Mouse (Mus musculus) neural tube, embryonic 13.5 days (tissue): Measurements from ENCODE around the gene Plcd4. TPM values are rescaled to one million over a fixed set of nuclear protein-coding genes. Genes with fewer than 3 reads are reported as not detected.

Source experiments
- ATAC-seq: fragments of 200-750 bp; cut with Nextera tagmentation; 2 replicates; pipeline ENCODE4 v1.8.0; 2017; ENCODE audit warnings: low read depth, mild to moderate bottlenecking, moderate TSS enrichment, moderate library complexity
- H3K27ac ChIP-seq: fragments of 300-500 bp; sonication (generic); replicated peaks from 2 replicates; pipeline ENCODE4 v1.5.1; 2015; ENCODE audit warnings: moderate library complexity, mild to moderate bottlenecking, inconsistent platforms
- H3K27me3 ChIP-seq: fragments of 300-500 bp; sonication (generic); 2 replicates; pipeline ENCODE4 v1.6.1; 2015; ENCODE audit warnings: mild to moderate bottlenecking, inconsistent platforms
- H3K36me3 ChIP-seq: fragments of 300-500 bp; sonication (generic); 2 replicates; pipeline ENCODE4 v1.6.1; 2015; ENCODE audit warnings: mild to moderate bottlenecking, inconsistent platforms
- H3K4me1 ChIP-seq: fragments of 300-500 bp; sonication (generic); replicated peaks from 2 replicates; pipeline ENCODE4 v1.6.1; 2015; ENCODE audit warnings: inconsistent platforms
- H3K4me2 ChIP-seq: fragments of 300-500 bp; sonication (generic); 2 replicates; pipeline ENCODE4 v1.6.1; 2015; ENCODE audit warnings: inconsistent platforms, mild to moderate bottlenecking, moderate library complexity
- H3K4me3 ChIP-seq: fragments of 300-500 bp; sonication (generic); 2 replicates; pipeline ENCODE4 v1.5.1; 2015; ENCODE audit warnings: mild to moderate bottlenecking, inconsistent platforms
- H3K9ac ChIP-seq: fragments of 300-500 bp; sonication (generic); 2 replicates; pipeline ENCODE4 v1.6.1; 2015; ENCODE audit warnings: moderate library complexity, mild to moderate bottlenecking, inconsistent platforms
- H3K9me3 ChIP-seq: fragments of 300-500 bp; sonication (generic); 2 replicates; pipeline ENCODE4 v1.6.1; 2016; ENCODE audit warnings: inconsistent platforms
- WGBS: fragments of 180-500 bp; shearing (Covaris S2); methylation state at CpG from one replicate; pipeline ENCODE4 v1.1.7; 2015; 5-methylcytosine and 5-hydroxymethylcytosine counted together
- microRNA-seq: library from miRNA; unstranded; fragments of <30 nt; microRNA quantifications from one replicate; pipeline ENCODE4, GENCODE M21; 2016
- polyA plus RNA-seq: library from polyadenylated mRNA; unstranded; fragments of >200 nt; fragmentation: Nextera tagmentation; extraction: Ambion mirVana; gene quantifications from 2 replicates; pipeline ENCODE4 v1.2.1, GENCODE M21; 2015

Gene Plcd4
- polyA plus RNA-seq, 1 experiment from 2014 or later, result 8.7 TPM

DNA sequence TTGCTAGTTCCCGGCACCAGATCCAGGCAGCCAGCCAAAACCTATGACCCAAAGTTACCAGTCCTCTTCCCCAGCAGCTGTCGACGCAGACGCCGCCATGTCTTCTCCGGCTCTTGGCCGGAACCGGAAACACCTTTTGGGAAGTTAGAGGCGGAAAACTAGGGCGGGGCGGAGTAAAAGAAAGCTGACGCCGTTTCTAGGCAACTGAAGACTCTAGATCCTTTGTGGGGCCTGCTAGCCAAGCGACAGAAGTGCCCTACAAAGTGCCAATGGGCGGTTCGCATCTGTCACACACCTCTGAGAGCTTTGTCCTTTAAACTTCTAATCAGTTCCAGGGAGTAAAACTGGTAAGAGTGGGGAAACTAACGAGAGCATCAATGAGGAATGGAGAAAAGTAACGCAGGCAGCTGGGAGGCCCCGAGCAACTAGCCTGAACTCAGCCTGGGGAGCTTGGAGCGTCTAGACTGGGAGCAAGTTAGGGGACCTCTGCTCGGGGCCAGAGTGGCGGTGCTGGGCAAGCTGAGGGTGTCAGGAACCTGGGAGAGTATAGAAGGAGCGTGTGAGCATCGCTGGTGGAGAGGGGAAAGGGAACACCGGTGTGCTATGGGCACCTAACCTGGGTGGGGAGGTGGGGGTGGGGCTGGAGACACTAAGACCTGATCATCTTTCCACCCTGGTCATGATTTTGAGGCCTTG lies 58.7 kb downstream of the Plcd4 start, which contains the start of the genes Rnf25 and Stk36:
Gene Rnf25, minus strand, starts transcription at position 131 of the 696 bp plus-strand sequence.
Gene Stk36, plus strand, starts transcription at position 179 of the 696 bp plus-strand sequence.
- WGBS, result 8% methylated on average over 25 of the region's 25 CpGs
- ATAC-seq, result peak; percentile 92

More for the DNA sequence above, 58.7 kb downstream of the Plcd4 start, which contains the start of the genes Rnf25 and Stk36:
- no peaks in the 10 kb centered on the region for H3K9me3 ChIP-seq
- peak within 1 kb of the TSS; percentile 67 for H3K27ac ChIP-seq
- H3K4me1 ChIP-seq, result peaks cover 22% of the 10 kb centered on the region
- peaks cover 57% of the 10 kb centered on the region for H3K36me3 ChIP-seq
- peak within 1 kb of the TSS; percentile 92 for H3K4me3 ChIP-seq
- H3K9ac ChIP-seq, result peak within 1 kb of the TSS; percentile 89
- peak within 1 kb of the TSS; percentile 90 for H3K4me2 ChIP-seq
- H3K27me3 ChIP-seq, result no peaks in the 10 kb centered on the region

Small RNAs within 50 kb of the gene (microRNA-seq; reads per million reads assigned to microRNA genes)
- gene Gm25035, result not detected

Other genes starting within 250 kb of the Plcd4 start
- gene Tmbim1, start 237.3 kb upstream of the Plcd4 start, polyA plus RNA-seq, result 9.0 and 10.9 TPM in 2 replicates
- gene Catip, start 180.8 kb upstream of the Plcd4 start, polyA plus RNA-seq, result 0.73 and 1.1 TPM in 2 replicates
- gene Slc11a1, start 167.7 kb upstream of the Plcd4 start, polyA plus RNA-seq, result 2.7 and 3.1 TPM in 2 replicates
- 22.5 and 27.1 TPM in 2 replicates for gene Ctdsp1, start 151.4 kb upstream of the Plcd4 start, polyA plus RNA-seq
- gene Vil1, start 133.5 kb upstream of the Plcd4 start, polyA plus RNA-seq, result 0.10 and 0.12 TPM in 2 replicates
- gene Cnot9, start 36.8 kb upstream of the Plcd4 start, polyA plus RNA-seq, result 46.8 and 48.9 TPM in 2 replicates
- gene Usp37, start 1.4 kb downstream of the Plcd4 start, polyA plus RNA-seq, result 24.1 and 25.0 TPM in 2 replicates
- 6.7 and 7.5 TPM in 2 replicates for gene Zfp142, start 45.4 kb downstream of the Plcd4 start, polyA plus RNA-seq
- gene Bcs1l, start 45.4 kb downstream of the Plcd4 start, polyA plus RNA-seq, result 21.7 and 22.2 TPM in 2 replicates
- 42.7 and 44.6 TPM in 2 replicates for gene Rnf25, start 58.5 kb downstream of the Plcd4 start, polyA plus RNA-seq
- gene Stk36, start 58.6 kb downstream of the Plcd4 start, polyA plus RNA-seq, result 16.5 and 19.7 TPM in 2 replicates
- gene Ttll4, start 118.9 kb downstream of the Plcd4 start, polyA plus RNA-seq, result 7.7 and 9.7 TPM in 2 replicates
- 2.9 and 4.0 TPM in 2 replicates for gene Cyp27a1, start 170.7 kb downstream of the Plcd4 start, polyA plus RNA-seq
- 0.39 TPM in 1 of 2 replicates, not detected in the other for gene Prkag3, start 206.3 kb downstream of the Plcd4 start, polyA plus RNA-seq
- gene Wnt6, start 229.0 kb downstream of the Plcd4 start, polyA plus RNA-seq, result 8.9 and 10.0 TPM in 2 replicates
- 0.13 and 0.15 TPM in 2 replicates for gene Wnt10a, start 248.6 kb downstream of the Plcd4 start, polyA plus RNA-seq